Comparison of ENCODE assay signal across 8 mouse cellular contexts in the genomic region with DNA sequence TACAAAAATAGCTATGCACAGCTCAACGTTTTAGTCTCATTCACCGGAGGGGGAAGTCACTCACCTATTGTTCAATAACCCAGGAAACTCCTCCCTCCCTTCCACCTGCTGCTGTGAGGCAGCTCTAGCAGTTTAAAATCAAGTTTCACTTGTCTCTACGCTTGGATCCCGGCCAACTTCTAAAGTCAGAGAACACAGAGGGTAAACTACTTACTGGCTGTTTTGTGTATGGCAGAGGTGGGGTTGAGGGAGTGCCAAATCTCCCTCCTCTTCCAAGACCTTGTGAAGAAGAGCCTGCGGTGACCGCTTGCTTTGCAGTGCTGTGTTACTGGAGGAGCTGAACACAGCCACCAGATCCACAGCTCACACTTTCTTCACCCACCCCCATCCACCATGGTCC. TPM values are rescaled to one million over a fixed set of nuclear protein-coding genes. Genes with fewer than 3 reads are reported as not detected.
A peak's percentile ranks its signal among the peaks of the same experiment; 100 is the strongest.
DNase-seq lines count a peak whose midpoint lies in the region; ATAC-seq and TF ChIP-seq lines count a peak whose summit lies in the region.

No protein-coding gene starts in this region.

- no peaks in the 10 kb centered on the region for H3K27me3 ChIP-seq in midbrain, embryonic 14.5 days (ENCODE audit: control insufficient read depth, insufficient read depth, low read length)
- no peaks in the 10 kb centered on the region for H3K27me3 ChIP-seq in midbrain, embryonic 10.5 days (ENCODE audit: low read depth, poor library complexity, severe bottlenecking)
- no peaks in the 10 kb centered on the region for H3K27me3 ChIP-seq in kidney, postnatal 0 days (ENCODE audit: insufficient read depth, low read length)
- no peaks in the 10 kb centered on the region for H3K27me3 ChIP-seq in small intestine, adult 2 months (ENCODE audit: control insufficient read depth, insufficient read depth, low read length)

- intact Hi-C loops in gastrocnemius, adult 2 months (cut with DNase I): no loop called here

- peak; percentile 51 for DNase-seq in midbrain, embryonic 14.5 days
- no peak for DNase-seq in midbrain, embryonic 10.5 days (ENCODE audit: low spot score)
- peak; percentile 50 for DNase-seq in gastrocnemius, adult 2 months
- peak; percentile 46 for DNase-seq in kidney, postnatal 0 days (ENCODE audit: low spot score)
- no peak for DNase-seq in layer of hippocampus, adult 18-20 months (ENCODE audit: low spot score in 2 of 2)

- no peaks in the 10 kb centered on the region for H3K9me3 ChIP-seq in midbrain, embryonic 14.5 days (ENCODE audit: control insufficient read depth, low read length)
- no peaks in the 10 kb centered on the region for H3K9me3 ChIP-seq in midbrain, embryonic 10.5 days (replicated peaks)
- H3K9me3 ChIP-seq in kidney, postnatal 0 days (replicated peaks; ENCODE audit: low read length): no peaks in the 10 kb centered on the region

- H3K9ac ChIP-seq in midbrain, embryonic 14.5 days (replicated peaks; ENCODE audit: low read length): no peak overlapping the region
- H3K9ac ChIP-seq in kidney, postnatal 0 days (ENCODE audit: low read depth, low read length): no peak overlapping the region

- 73% methylated on average over 6 of the region's 6 CpGs for WGBS in midbrain, embryonic 14.5 days
- WGBS in midbrain, embryonic 10.5 days: 85% methylated on average over 6 of the region's 6 CpGs
- WGBS in kidney, postnatal 0 days: 66% methylated on average over 6 of the region's 6 CpGs
- 20% methylated on average over 6 of the region's 6 CpGs for WGBS in small intestine, adult 2 months

- H3K4me2 ChIP-seq in midbrain, embryonic 14.5 days (ENCODE audit: low read length): no peak overlapping the region
- H3K4me2 ChIP-seq in kidney, postnatal 0 days (ENCODE audit: low read length): no peak overlapping the region

- TF ChIP-seq POLR2A in small intestine, adult 2 months (IDR thresholded peaks at IDR 0.05; ENCODE audit: low read depth, low read length): no peak

- H3K36me3 ChIP-seq in midbrain, embryonic 14.5 days (ENCODE audit: control insufficient read depth, insufficient read depth, low read length): peaks cover 89% of the 10 kb centered on the region
- H3K36me3 ChIP-seq in midbrain, embryonic 10.5 days: peaks cover 98% of the 10 kb centered on the region
- peaks cover 44% of the 10 kb centered on the region for H3K36me3 ChIP-seq in kidney, postnatal 0 days (ENCODE audit: insufficient read depth, low read length)
- peaks cover 51% of the 10 kb centered on the region for H3K36me3 ChIP-seq in small intestine, adult 2 months (ENCODE audit: control insufficient read depth, insufficient read depth, low read length)

- H3K4me3 ChIP-seq in midbrain, embryonic 14.5 days (replicated peaks; ENCODE audit: low read depth, low read length): no peak overlapping the region
- H3K4me3 ChIP-seq in midbrain, embryonic 10.5 days: no peak overlapping the region
- H3K4me3 ChIP-seq in gastrocnemius, adult 2 months: no peak overlapping the region
- no peak overlapping the region for H3K4me3 ChIP-seq in kidney, postnatal 0 days (replicated peaks; ENCODE audit: low read depth, low read length)
- H3K4me3 ChIP-seq in small intestine, adult 2 months (ENCODE audit: low read depth, low read length): no peak overlapping the region

- TF ChIP-seq CTCF in gastrocnemius, adult 2 months (IDR thresholded peaks at IDR 0.05): no peak
- TF ChIP-seq CTCF in kidney, postnatal 0 days (IDR thresholded peaks at IDR 0.05; ENCODE audit: low read depth): no peak
- no peak for TF ChIP-seq CTCF in small intestine, adult 2 months (IDR thresholded peaks at IDR 0.05; ENCODE audit: extremely low read depth, insufficient read length, insufficient replicate concordance, low read depth, low read length)

- ATAC-seq in midbrain, embryonic 14.5 days (ENCODE audit: low FRiP score, low TSS enrichment): no peak; the same call in 1 of the 2 replicates
- peak; percentile 65 for ATAC-seq in kidney, postnatal 0 days (replicated peaks; ENCODE audit: low FRiP score, low read depth)
- ATAC-seq in monocyte, adult 5-6 weeks (replicated peaks; ENCODE audit: insufficient number of reproducible peaks, low FRiP score, low TSS enrichment, poor library complexity, severe bottlenecking): no peak
- ATAC-seq in erythroblast, adult 5-6 weeks (replicated peaks; ENCODE audit: low FRiP score, poor library complexity, severe bottlenecking): no peak

- H3K27ac ChIP-seq in midbrain, embryonic 14.5 days (replicated peaks; ENCODE audit: low read depth, low read length): no peak overlapping the region
- no peak overlapping the region for H3K27ac ChIP-seq in midbrain, embryonic 10.5 days (replicated peaks)
- H3K27ac ChIP-seq in gastrocnemius, adult 2 months: peak overlapping the region; percentile 73
- peak overlapping the region; percentile 42 for H3K27ac ChIP-seq in kidney, postnatal 0 days
- H3K27ac ChIP-seq in small intestine, adult 2 months (ENCODE audit: insufficient read depth, low read depth, low read length): 0 out of 2 replicates have a peak overlapping the region, but pooled peaks have one; percentile 38

- no peaks in the 10 kb centered on the region for H3K4me1 ChIP-seq in midbrain, embryonic 14.5 days (ENCODE audit: control insufficient read depth, insufficient read depth, low read length)
- H3K4me1 ChIP-seq in midbrain, embryonic 10.5 days: no peaks in the 10 kb centered on the region
- no peaks in the 10 kb centered on the region for H3K4me1 ChIP-seq in kidney, postnatal 0 days (replicated peaks; ENCODE audit: insufficient read depth, low read length)
- peaks cover 3% of the 10 kb centered on the region; the same call in 1 of the 2 replicates for H3K4me1 ChIP-seq in small intestine, adult 2 months (ENCODE audit: control insufficient read depth, insufficient read depth, insufficient read length, low read length)

RNA-seq across cellular contexts. Expression of gene Gabpa, which starts 9.7 kb away (rescaled TPM):
- polyA plus RNA-seq in midbrain, embryonic 14.5 days (2014; fragmentation: Nextera tagmentation; extraction: Ambion mirVana): 18.4 and 24.9 TPM in 2 replicates
- 35.5 and 37.5 TPM in 2 replicates for polyA plus RNA-seq in midbrain, embryonic 10.5 days (2016; fragmentation: Nextera tagmentation; extraction: Ambion mirVana)
- total RNA-seq in gastrocnemius, adult 2 months (2021): 10 to 100 TPM; 23.6 to 34.1 TPM
- polyA plus RNA-seq in kidney, postnatal 0 days (2015; fragmentation: Nextera tagmentation; extraction: Ambion mirVana): 24.6 and 26.2 TPM in 2 replicates
- 1.9 and 4.9 TPM in 2 replicates for polyA plus RNA-seq in small intestine, adult 2 months (2012; rRNA removed)
- total RNA-seq in monocyte, adult 5-6 weeks (2017): 75.5 to 102 TPM (median 84.3 TPM) in 3 replicates
- total RNA-seq in erythroblast, adult 5-6 weeks (2015; ENCODE audit: low replicate concordance): 26.1 and 42.7 TPM in 2 replicates
- total RNA-seq in erythroblast, adult 5-6 weeks (2017; ENCODE audit: low replicate concordance): 20.1 and 31.1 TPM in 2 replicates
- 10 to 100 TPM; 26.9 to 27.1 TPM for total RNA-seq in layer of hippocampus, adult 18-20 months (2021)

RNA-seq across cellular contexts. Expression of gene Atp5j, which starts 10.4 kb away (rescaled TPM):
- polyA plus RNA-seq in midbrain, embryonic 14.5 days (2014; fragmentation: Nextera tagmentation; extraction: Ambion mirVana): 769 and 923 TPM in 2 replicates
- polyA plus RNA-seq in midbrain, embryonic 10.5 days (2016; fragmentation: Nextera tagmentation; extraction: Ambion mirVana): 818 and 827 TPM in 2 replicates
- 1,000 to 10,000 TPM; 1,011 to 1,386 TPM for total RNA-seq in gastrocnemius, adult 2 months (2021)
- 1,513 and 1,607 TPM in 2 replicates for polyA plus RNA-seq in kidney, postnatal 0 days (2015; fragmentation: Nextera tagmentation; extraction: Ambion mirVana)
- 90.0 and 123 TPM in 2 replicates for polyA plus RNA-seq in small intestine, adult 2 months (2012; rRNA removed)
- total RNA-seq in monocyte, adult 5-6 weeks (2017): 124 to 198 TPM (median 161 TPM) in 3 replicates
- 96.3 and 126 TPM in 2 replicates for total RNA-seq in erythroblast, adult 5-6 weeks (2015; ENCODE audit: low replicate concordance)
- total RNA-seq in erythroblast, adult 5-6 weeks (2017; ENCODE audit: low replicate concordance): 35.4 and 106 TPM in 2 replicates
- 100 to 1,000 TPM; 346 to 363 TPM for total RNA-seq in layer of hippocampus, adult 18-20 months (2021)

RNA-seq across cellular contexts. Expression of gene Jam2, which starts 51.1 kb away (rescaled TPM):
- 25.4 and 37.7 TPM in 2 replicates for polyA plus RNA-seq in midbrain, embryonic 14.5 days (2014; fragmentation: Nextera tagmentation; extraction: Ambion mirVana)
- 53.0 and 67.8 TPM in 2 replicates for polyA plus RNA-seq in midbrain, embryonic 10.5 days (2016; fragmentation: Nextera tagmentation; extraction: Ambion mirVana)
- 10 to 100 TPM; 13.6 to 24.9 TPM for total RNA-seq in gastrocnemius, adult 2 months (2021)
- polyA plus RNA-seq in kidney, postnatal 0 days (2015; fragmentation: Nextera tagmentation; extraction: Ambion mirVana): 7.1 and 8.3 TPM in 2 replicates
- 1.7 and 2.8 TPM in 2 replicates for polyA plus RNA-seq in small intestine, adult 2 months (2012; rRNA removed)
- 0.19 TPM in 1 of 3 replicates, not detected in the others for total RNA-seq in monocyte, adult 5-6 weeks (2017)
- not detected in 2 replicates for total RNA-seq in erythroblast, adult 5-6 weeks (2015; ENCODE audit: low replicate concordance)
- 0.09 TPM in 1 of 2 replicates, not detected in the other for total RNA-seq in erythroblast, adult 5-6 weeks (2017; ENCODE audit: low replicate concordance)
- total RNA-seq in layer of hippocampus, adult 18-20 months (2021): 10 to 100 TPM; 18.2 to 22.6 TPM

Comparison
In these comparisons a context has a peak if more than half of its experiments do, and no peak if none do; other contexts are left out.
1. DNase-seq: peak in midbrain, embryonic 14.5 days (single experiment), gastrocnemius, adult 2 months (single experiment) and kidney, postnatal 0 days (single experiment); none in midbrain, embryonic 10.5 days (single experiment) and layer of hippocampus, adult 18-20 months (0 of 2).
2. H3K27ac ChIP-seq: peak in gastrocnemius, adult 2 months (single experiment), kidney, postnatal 0 days (single experiment) and small intestine, adult 2 months (single experiment); none in midbrain, embryonic 14.5 days (single experiment) and midbrain, embryonic 10.5 days (single experiment).
3. RNA of gene Jam2, which starts 51.1 kb away (total RNA-seq): 13.6 to 24.9 TPM in gastrocnemius, adult 2 months and 18.2 to 22.6 TPM in layer of hippocampus, adult 18-20 months; 0.09 TPM in erythroblast, adult 5-6 weeks and 0.19 TPM in monocyte, adult 5-6 weeks; every median in the first group is over 10 times any median in the second.